Mouse (Mus musculus) macrophage (primary cell): ENCODE data around the gene Prkcq. TPM values are rescaled to one million over a fixed set of nuclear protein-coding genes. Genes with fewer than 3 reads are reported as not detected.
A peak's percentile ranks its signal among the peaks of the same experiment; 100 is the strongest.

Experiments used
- H3K27ac ChIP-seq: fragments of 350-480 bp; formaldehyde crosslinking; 2 replicates; pipeline ENCODE4 v1.9.0; 2021
- H3K36me3 ChIP-seq: fragments of 350-480 bp; formaldehyde crosslinking; 2 replicates; pipeline ENCODE4 v1.9.0; 2021; ENCODE audit errors: inconsistent target
- H3K4me3 ChIP-seq: fragments of 350-480 bp; formaldehyde crosslinking; 2 replicates; pipeline ENCODE4 v1.9.0; 2021; ENCODE audit errors: inconsistent target
- H3K79me2 ChIP-seq: fragments of 350-480 bp; formaldehyde crosslinking; 2 replicates; pipeline ENCODE4 v1.9.0; 2021; ENCODE audit errors: inconsistent target
- WGBS: methylation state at CpG from one replicate; pipeline ENCODE4 v1.1.7; 2026; ENCODE audit warnings: inconsistent platforms; ENCODE audit not compliant: missing documents; 5-methylcytosine and 5-hydroxymethylcytosine counted together
- polyA plus RNA-seq: library from polyadenylated mRNA; stranded (reverse); fragments of 250-400 nt; gene quantifications from 3 replicates; pipeline ENCODE4 v1.2.4, GENCODE M21; 2018; ENCODE audit warnings: inconsistent platforms

Prkcq gene
- polyA plus RNA-seq, 1 experiment from 2014 or later, result 0.27 TPM

GRCm38 (mm10) chr2:11264836-11265235, 92.9 kb downstream of the Prkcq start:
- H3K27ac ChIP-seq, result no peak overlapping the region
- no peak overlapping the region for H3K4me3 ChIP-seq
- H3K36me3 ChIP-seq, result no peaks in the 10 kb centered on the region
- no peaks in the 10 kb centered on the region for H3K79me2 ChIP-seq
- WGBS, result 95% methylated on average over 5 of the region's 5 CpGs

- WGBS, result 94% methylated on average over 5 of the region's 9 CpGs
Measured at GRCm38 (mm10) chr2:11265455-11265854, 93.5 kb downstream of the Prkcq start.

GRCm38 (mm10) chr2:11266294-11266693, 94.4 kb downstream of the Prkcq start:
- 86% methylated on average over 5 of the region's 5 CpGs for WGBS
- no peak overlapping the region for H3K27ac ChIP-seq

More at GRCm38 (mm10) chr2:11265455-11265854, 93.5 kb downstream of the Prkcq start:
- Histone ChIP-seq H3K79me2 (no peaks in the 10 kb centered on the region), H3K4me3 (no peak overlapping the region), H3K27ac (no peak overlapping the region), H3K36me3 (no peaks in the 10 kb centered on the region)

GRCm38 (mm10) chr2:11278965-11279364, 107.1 kb downstream of the Prkcq start:
- Histone ChIP-seq H3K79me2 (no peaks in the 10 kb centered on the region), H3K36me3 (no peaks in the 10 kb centered on the region), H3K4me3 (no peak overlapping the region), H3K27ac (0 out of 2 replicates have a peak overlapping the region, but pooled peaks have one; percentile 2)
- 59% methylated on average over 7 of the region's 7 CpGs for WGBS

More at GRCm38 (mm10) chr2:11266294-11266693, 94.4 kb downstream of the Prkcq start:
- Histone ChIP-seq H3K36me3 (no peaks in the 10 kb centered on the region), H3K4me3 (no peak overlapping the region), H3K79me2 (no peaks in the 10 kb centered on the region)

- peak overlapping the region; percentile 15; the same call in 1 of the 2 replicates for H3K27ac ChIP-seq
- H3K79me2 ChIP-seq, result no peaks in the 10 kb centered on the region
- no peaks in the 10 kb centered on the region for H3K36me3 ChIP-seq
- 92% methylated on average over 1 of the region's 2 CpGs for WGBS
- H3K4me3 ChIP-seq, result no peak overlapping the region
Measured at GRCm38 (mm10) chr2:11280247-11280646, 108.3 kb downstream of the Prkcq start.

GRCm38 (mm10) chr2:11287834-11288530, 116.1 kb downstream of the Prkcq start:
- 89% methylated on average over 18 of the region's 18 CpGs for WGBS
- no peak overlapping the region for H3K4me3 ChIP-seq
- no peaks in the 10 kb centered on the region for H3K79me2 ChIP-seq
- no peak overlapping the region for H3K27ac ChIP-seq
- H3K36me3 ChIP-seq, result no peaks in the 10 kb centered on the region

GRCm38 (mm10) chr2:11288531-11288846, 116.6 kb downstream of the Prkcq start:
- no peaks in the 10 kb centered on the region for H3K79me2 ChIP-seq
- 4% methylated on average over 7 of the region's 7 CpGs for WGBS

GRCm38 (mm10) chr2:11290931-11291330, 119.0 kb downstream of the Prkcq start:
- Histone ChIP-seq H3K79me2 (no peaks in the 10 kb centered on the region), H3K4me3 (no peak overlapping the region), H3K27ac (no peak overlapping the region), H3K36me3 (no peaks in the 10 kb centered on the region)
- WGBS, result 98% methylated on average over 5 of the region's 6 CpGs

More at GRCm38 (mm10) chr2:11288531-11288846, 116.6 kb downstream of the Prkcq start:
- no peak overlapping the region for H3K4me3 ChIP-seq
- no peaks in the 10 kb centered on the region for H3K36me3 ChIP-seq
- H3K27ac ChIP-seq, result no peak overlapping the region

GRCm38 (mm10) chr2:11291570-11292405, 119.9 kb downstream of the Prkcq start:
- Histone ChIP-seq H3K79me2 (no peaks in the 10 kb centered on the region), H3K4me3 (no peak overlapping the region), H3K27ac (no peak overlapping the region), H3K36me3 (no peaks in the 10 kb centered on the region)
- 92% methylated on average over 9 of the region's 9 CpGs for WGBS

GRCm38 (mm10) chr2:11293144-11293543, 121.2 kb downstream of the Prkcq start:
- Histone ChIP-seq H3K27ac (no peak overlapping the region), H3K4me3 (no peak overlapping the region), H3K79me2 (no peaks in the 10 kb centered on the region), H3K36me3 (no peaks in the 10 kb centered on the region)
- WGBS, result 62% methylated on average over 13 of the region's 13 CpGs

GRCm38 (mm10) chr2:11294643-11295191, 122.8 kb downstream of the Prkcq start:
- Histone ChIP-seq H3K4me3 (no peak overlapping the region), H3K36me3 (no peaks in the 10 kb centered on the region), H3K79me2 (no peaks in the 10 kb centered on the region), H3K27ac (no peak overlapping the region)
- WGBS, result 94% methylated on average over 5 of the region's 5 CpGs

GRCm38 (mm10) chr2:11298811-11299210, 126.9 kb downstream of the Prkcq start:
- no peaks in the 10 kb centered on the region for H3K36me3 ChIP-seq
- H3K79me2 ChIP-seq, result no peaks in the 10 kb centered on the region
- no peak overlapping the region for H3K4me3 ChIP-seq
- no peak overlapping the region for H3K27ac ChIP-seq
- 93% methylated on average over 7 of the region's 7 CpGs for WGBS

GRCm38 (mm10) chr2:11299366-11299765, 127.5 kb downstream of the Prkcq start:
- WGBS, result 7% methylated on average over 1 of the region's 1 CpGs
- Histone ChIP-seq H3K4me3 (no peak overlapping the region), H3K79me2 (no peaks in the 10 kb centered on the region), H3K27ac (no peak overlapping the region), H3K36me3 (no peaks in the 10 kb centered on the region)

GRCm38 (mm10) chr2:11300362-11300761, 128.5 kb downstream of the Prkcq start:
- H3K36me3 ChIP-seq, result no peaks in the 10 kb centered on the region
- no peaks in the 10 kb centered on the region for H3K79me2 ChIP-seq
- H3K4me3 ChIP-seq, result no peak overlapping the region
- 29% methylated on average over 6 of the region's 6 CpGs for WGBS
- no peak overlapping the region for H3K27ac ChIP-seq

- no peaks in the 10 kb centered on the region for H3K79me2 ChIP-seq
- H3K4me3 ChIP-seq, result no peak overlapping the region
- H3K36me3 ChIP-seq, result no peaks in the 10 kb centered on the region
- 36% methylated on average over 10 of the region's 10 CpGs for WGBS
- no peak overlapping the region for H3K27ac ChIP-seq
Measured at GRCm38 (mm10) chr2:11320241-11320640, 148.3 kb downstream of the Prkcq start.
